Mouse (Mus musculus): ENCODE measurements around the gene Kidins220.

DNA sequence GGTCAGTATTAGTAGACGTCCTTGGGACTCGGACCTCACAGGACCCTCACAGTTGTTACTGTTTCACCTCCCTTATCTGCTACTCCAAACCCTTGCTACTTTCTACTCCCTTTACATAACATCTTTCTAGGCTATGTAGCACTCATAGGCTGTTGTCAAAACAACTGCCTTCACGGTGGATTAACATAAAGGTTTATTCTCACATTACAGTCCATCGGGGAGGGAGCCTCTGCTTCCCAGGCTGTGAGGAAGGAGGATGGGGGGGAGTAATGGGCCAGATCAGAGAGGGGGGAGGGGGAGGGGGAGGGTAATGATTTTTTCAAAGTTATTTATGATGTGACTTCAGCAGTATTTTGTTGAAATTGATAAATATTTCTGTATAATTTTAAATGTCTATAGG lies 49.0 kb upstream of the Kidins220 start:
- TF ChIP-seq POLR2A (IDR thresholded peaks at IDR 0.05; ENCODE audit: extremely low read depth, insufficient read depth, low read length), result no peak
- TF ChIP-seq CTCF (IDR thresholded peaks at IDR 0.05; ENCODE audit: low read depth, low read length), result no peak

Data from liver, adult 2 months (tissue).